Mouse (Mus musculus) R1 (cell line): ENCODE measurements around the gene Kctd21.

Source experiments
- DNase-seq: peaks from one replicate; pipeline ENCODE4 v3.0.0-alpha.2; 2018; ENCODE audit warnings: low read depth, low spot score

Gene Kctd21

GRCm38 (mm10) chr7:97317706-97318105 is 14.4 kb upstream of the Kctd21 start:
- no peak for DNase-seq

GRCm38 (mm10) chr7:97324342-97324741 is 7.8 kb upstream of the Kctd21 start:
- no peak for DNase-seq

- peak; percentile 63 for DNase-seq
These were observed 6.8 kb upstream of the Kctd21 start for GRCm38 (mm10) chr7:97325156-97325985.

DNA sequence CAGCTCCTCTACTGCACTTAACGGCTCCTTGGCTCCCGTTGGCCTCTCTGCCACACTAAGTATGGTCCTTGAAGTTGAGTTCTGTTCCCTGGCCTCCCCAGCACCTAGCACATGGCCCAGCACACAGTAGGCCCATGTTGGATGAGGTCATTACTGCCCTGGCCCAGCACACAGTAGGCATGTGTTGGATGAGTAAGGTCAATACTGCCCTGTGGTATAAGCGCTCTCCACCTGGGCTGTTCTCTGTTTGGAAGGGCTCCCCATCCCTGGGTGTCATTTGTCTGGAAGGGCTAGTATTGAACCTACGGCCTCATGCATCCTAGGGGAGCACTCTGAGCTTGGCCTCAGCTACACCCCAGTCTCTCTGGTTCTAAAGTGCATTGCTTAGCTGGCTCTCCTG is 4.8 kb upstream of the Kctd21 start:
- no peak for DNase-seq

DNA sequence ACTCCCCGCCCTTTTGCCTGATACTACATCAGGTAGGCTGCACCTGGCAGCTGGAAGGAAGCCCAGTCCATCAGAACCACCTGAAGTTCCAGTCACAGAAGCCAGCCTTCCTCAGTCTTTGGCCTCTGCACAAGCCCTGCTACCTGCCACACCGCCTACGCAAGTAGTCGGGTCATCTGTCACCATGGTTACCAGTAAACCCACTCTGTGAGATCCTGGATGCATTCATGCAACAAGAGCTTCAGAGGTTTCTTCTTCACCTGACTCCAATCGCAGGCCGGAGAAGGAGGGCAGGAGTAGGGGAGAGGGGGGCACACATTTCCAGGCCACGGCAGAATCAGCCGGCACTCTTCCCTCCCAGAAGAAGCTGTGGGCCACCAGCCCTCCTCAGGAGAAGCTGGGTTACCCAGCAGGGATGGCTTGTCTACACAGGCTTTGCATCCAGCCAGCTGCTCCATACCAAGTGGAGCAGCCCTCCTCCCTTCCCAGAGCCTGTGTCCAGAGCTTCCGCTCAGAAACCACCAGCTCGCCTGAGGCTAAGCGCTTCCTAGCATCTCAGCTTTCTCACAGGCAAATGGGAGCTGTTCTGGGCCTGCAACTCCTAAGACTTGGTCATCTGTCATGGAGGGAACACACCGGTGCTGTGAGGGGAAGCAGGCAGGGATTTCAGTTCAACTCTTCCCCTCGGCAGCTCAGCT is 3.1 kb upstream of the Kctd21 start:
- peak; percentile 70 for DNase-seq

DNA sequence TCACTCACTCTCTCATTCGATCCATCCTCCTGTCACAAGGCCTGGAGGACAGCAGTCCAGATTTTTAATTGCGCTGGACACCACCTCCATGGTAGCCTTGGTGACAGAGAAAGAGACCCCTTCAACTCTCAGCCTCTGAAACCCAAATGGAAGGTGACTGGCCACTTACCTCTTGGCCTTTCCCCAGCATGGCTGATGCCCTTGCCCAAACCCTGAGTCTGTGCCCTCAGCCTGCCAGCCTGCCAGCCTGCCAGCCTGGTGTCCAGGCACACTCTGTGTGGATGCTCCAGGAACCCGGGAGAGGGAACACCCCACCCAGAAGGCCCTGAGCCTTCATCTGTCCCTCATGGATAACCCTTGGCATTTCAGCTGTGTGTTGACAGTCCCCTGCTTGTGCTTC is 2.5 kb upstream of the Kctd21 start:
- no peak for DNase-seq

GRCm38 (mm10) chr7:97330931-97331645 is 1.0 kb upstream of the Kctd21 start:
- DNase-seq: no peak

GRCm38 (mm10) chr7:97332667-97333041 is 527 bp downstream of the Kctd21 start:
- DNase-seq: no peak

GRCm38 (mm10) chr7:97333113-97333898 is 1.2 kb downstream of the Kctd21 start:
- no peak for DNase-seq

DNA sequence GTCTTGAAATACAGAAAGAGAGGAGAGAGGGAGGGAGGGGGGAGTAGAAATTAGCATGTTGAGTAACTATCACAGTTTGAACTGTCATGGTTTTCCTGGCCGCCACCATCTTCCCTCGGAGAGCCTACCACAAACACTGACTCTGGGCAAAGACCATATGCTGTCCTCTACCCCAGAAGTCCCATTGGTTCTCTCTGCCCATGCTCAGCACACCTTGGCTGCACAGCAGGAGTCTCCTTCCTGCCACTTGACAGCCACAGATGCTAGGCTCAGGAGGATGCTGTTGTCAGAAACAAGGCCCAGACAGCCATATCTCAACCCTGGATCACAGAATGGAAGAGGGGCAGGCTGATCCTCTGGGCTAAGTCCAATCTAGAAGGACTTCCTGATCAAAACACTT is 2.3 kb downstream of the Kctd21 start:
- no peak for DNase-seq

- DNase-seq: no peak
These were observed 4.6 kb downstream of the Kctd21 start for GRCm38 (mm10) chr7:97336678-97337077.

- DNase-seq: no peak
These were observed 6.5 kb downstream of the Kctd21 start for GRCm38 (mm10) chr7:97338593-97338992.

GRCm38 (mm10) chr7:97339623-97340022 is 7.5 kb downstream of the Kctd21 start:
- no peak for DNase-seq

- DNase-seq: peak; percentile 97
These were observed 9.1 kb downstream of the Kctd21 start for GRCm38 (mm10) chr7:97340907-97341849.

- DNase-seq: no peak
These were observed 10.8 kb downstream of the Kctd21 start for GRCm38 (mm10) chr7:97342961-97343360.

- no peak for DNase-seq
These were observed 12.5 kb downstream of the Kctd21 start for GRCm38 (mm10) chr7:97344655-97345054.

GRCm38 (mm10) chr7:97345229-97345871 is 13.2 kb downstream of the Kctd21 start:
- no peak for DNase-seq

DNA sequence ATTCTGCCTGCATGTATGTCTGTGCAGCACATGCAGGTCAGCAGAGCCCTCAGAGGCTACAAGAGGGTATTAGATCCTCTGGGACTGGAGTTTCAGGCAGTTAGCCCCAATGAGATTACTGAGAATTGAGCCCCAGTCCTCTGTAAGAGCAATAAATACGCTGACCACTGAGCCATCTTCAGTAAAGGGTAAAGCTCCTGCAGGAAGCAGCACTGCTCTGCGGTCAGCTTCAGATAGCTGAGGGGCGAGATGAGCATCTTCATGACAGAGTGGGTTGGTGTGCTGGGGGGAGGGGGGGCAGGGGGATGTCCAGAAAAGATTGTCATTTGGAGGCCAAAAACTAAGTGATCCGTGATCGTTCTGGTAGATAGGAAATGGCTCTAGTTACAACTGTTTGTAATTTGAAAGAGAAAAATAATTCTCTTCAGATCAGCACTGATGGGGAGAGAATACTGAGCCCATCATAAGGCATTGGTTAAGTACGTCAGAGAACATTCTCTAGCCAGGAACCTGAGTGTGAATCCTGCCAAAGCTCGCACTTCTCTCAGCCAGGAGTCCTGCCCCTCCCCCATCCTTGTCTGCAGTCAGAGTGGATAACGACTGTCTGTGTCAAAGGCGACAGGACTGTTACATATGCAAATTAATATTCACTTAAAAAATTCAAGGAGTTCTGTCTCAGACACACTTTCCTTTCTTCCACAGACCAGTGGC is 14.1 kb downstream of the Kctd21 start:
- no peak for DNase-seq

DNA sequence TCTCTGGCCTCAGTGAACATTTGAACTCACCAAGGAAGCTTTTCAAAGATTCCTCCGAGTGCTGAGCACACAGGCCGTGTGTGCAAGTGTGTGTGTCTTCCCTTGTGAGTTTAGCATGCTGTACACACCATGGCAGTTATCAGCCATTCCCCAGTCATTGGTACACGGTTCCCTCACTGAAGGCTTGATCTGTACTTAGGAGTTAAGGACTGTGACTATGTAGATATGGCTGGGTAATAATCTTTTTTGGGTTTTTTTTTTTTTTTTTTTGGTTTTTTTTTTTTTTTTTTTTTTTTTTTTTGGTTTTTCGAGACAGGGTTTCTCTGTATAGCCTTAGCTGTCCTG is 14.7 kb downstream of the Kctd21 start:
- no peak for DNase-seq
